Mouse (Mus musculus): ENCODE data around the gene Gm11011.

DNA sequence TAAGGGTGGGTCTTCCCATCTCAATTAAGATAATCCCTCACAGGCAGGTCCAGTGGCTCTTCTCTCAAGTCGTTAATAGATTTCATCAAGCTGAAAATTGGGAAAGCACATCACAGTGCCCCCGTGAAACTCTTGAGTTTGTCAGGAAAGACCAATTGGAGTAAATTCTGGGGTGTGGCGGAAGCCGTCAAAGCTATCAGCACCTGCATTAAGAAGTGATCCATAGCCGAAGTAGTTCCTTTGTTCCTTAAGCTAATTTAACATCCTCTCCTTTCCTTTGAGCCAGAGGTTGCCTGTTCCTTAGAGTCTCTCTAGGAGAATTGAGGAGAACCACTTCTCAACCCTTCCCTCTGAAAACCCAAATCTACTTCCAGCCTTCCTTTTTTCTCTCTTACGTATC lies 28.5 kb upstream of the Gm11011 start:
- no peak for TF ChIP-seq CTCF (IDR thresholded peaks at IDR 0.05)
- TF ChIP-seq POLR2A (IDR thresholded peaks at IDR 0.05; ENCODE audit: insufficient read depth, low read depth, low read length) = no peak
- TF ChIP-seq EP300 (IDR thresholded peaks at IDR 0.05; ENCODE audit: insufficient read depth, low read depth, low read length) = no peak

Data from heart, adult 2 months (tissue).